Mouse (Mus musculus) lung, embryonic 15.5 days (tissue): ENCODE data around the gene Elp5. TPM values are rescaled to one million over a fixed set of nuclear protein-coding genes. Genes with fewer than 3 reads are reported as not detected.
"Not testable (repeated sequence)": the region's sequence is repeated elsewhere in the genome, so short reads cannot be mapped to it uniquely, and the experiment has no call there.

Source experiments
- ATAC-seq: fragments of 200-750 bp; cut with Nextera tagmentation; 2 replicates; pipeline ENCODE4 v1.8.0; 2017; ENCODE audit warnings: moderate number of reproducible peaks, borderline replicate concordance; ENCODE audit not compliant: low FRiP score, low TSS enrichment; ENCODE audit errors: extremely low read depth
- H3K27ac ChIP-seq: fragments of 300-500 bp; sonication (generic); 2 replicates; pipeline ENCODE4 v1.5.1; 2015; ENCODE audit warnings: moderate library complexity, mild to moderate bottlenecking, inconsistent platforms
- H3K27me3 ChIP-seq: fragments of 300-500 bp; sonication (generic); 2 replicates; pipeline ENCODE4 v1.6.1; 2015; ENCODE audit warnings: inconsistent platforms
- H3K36me3 ChIP-seq: fragments of 300-500 bp; sonication (generic); 2 replicates; pipeline ENCODE4 v1.6.1; 2015; ENCODE audit warnings: inconsistent platforms
- H3K4me1 ChIP-seq: fragments of 300-500 bp; sonication (generic); 2 replicates; pipeline ENCODE4 v1.6.1; 2015; ENCODE audit warnings: inconsistent platforms
- H3K4me2 ChIP-seq: fragments of 300-500 bp; sonication (generic); 2 replicates; pipeline ENCODE4 v1.6.1; 2015; ENCODE audit warnings: inconsistent platforms, mild to moderate bottlenecking, moderate library complexity
- H3K4me3 ChIP-seq: fragments of 300-500 bp; sonication (generic); 2 replicates; pipeline ENCODE4 v1.5.1; 2015; ENCODE audit warnings: mild to moderate bottlenecking, inconsistent platforms
- H3K9ac ChIP-seq: fragments of 300-500 bp; sonication (generic); 2 replicates; pipeline ENCODE4 v1.6.1; 2015; ENCODE audit warnings: inconsistent platforms
- H3K9me3 ChIP-seq: fragments of 300-500 bp; sonication (generic); 2 replicates; pipeline ENCODE4 v1.6.1; 2016; ENCODE audit warnings: inconsistent platforms
- WGBS: fragments of 180-500 bp; shearing (Covaris S2); methylation state at CpG from one replicate; pipeline ENCODE4 v1.1.7; 2015; 5-methylcytosine and 5-hydroxymethylcytosine counted together
- polyA plus RNA-seq: library from polyadenylated mRNA; unstranded; fragments of >200 nt; fragmentation: Nextera tagmentation; extraction: Ambion mirVana; gene quantifications from 2 replicates; pipeline ENCODE4 v1.2.1, GENCODE M21; 2015

Gene Elp5
- polyA plus RNA-seq, 1 experiment from 2014 or later, result 106 TPM

- no peaks in the 10 kb centered on the region for H3K36me3 ChIP-seq
- H3K4me3 ChIP-seq, result peak overlapping the region; percentile 60
- peak overlapping the region; percentile 76 for H3K4me2 ChIP-seq
- H3K9ac ChIP-seq, result 0 out of 2 replicates have a peak overlapping the region, but pooled peaks have one; percentile 28
- no peaks in the 10 kb centered on the region for H3K9me3 ChIP-seq
- H3K27me3 ChIP-seq, result 0 out of 2 replicates have a peak, but pooled peaks cover 6% of the 10 kb centered on the region
- ATAC-seq, result peak; percentile 78
- WGBS, result 2% methylated on average over 40 of the region's 40 CpGs
- H3K4me1 ChIP-seq, result peaks cover 74% of the 10 kb centered on the region
- peak overlapping the region; percentile 62 for H3K27ac ChIP-seq
Measured at GRCm38 (mm10) chr11:70021264-70022132, 39.2 kb upstream of the Elp5 start.

GRCm38 (mm10) chr11:70020731-70021263, 38.5 kb upstream of the Elp5 start:
- Histone ChIP-seq H3K27ac (peak overlapping the region; percentile 72), H3K4me1 (peaks cover 67% of the 10 kb centered on the region), H3K4me2 (peak overlapping the region; percentile 76), H3K9me3 (no peaks in the 10 kb centered on the region), H3K27me3 (0 out of 2 replicates have a peak, but pooled peaks cover 6% of the 10 kb centered on the region), H3K4me3 (peak overlapping the region; percentile 60), H3K9ac (0 out of 2 replicates have a peak overlapping the region, but pooled peaks have one; percentile 28), H3K36me3 (no peaks in the 10 kb centered on the region)
- ATAC-seq, result peak; percentile 84
- 2% methylated on average over 8 of the region's 8 CpGs for WGBS

GRCm38 (mm10) chr11:70020022-70020631, 37.8 kb upstream of the Elp5 start:
- Histone ChIP-seq H3K9me3 (no peaks in the 10 kb centered on the region), H3K36me3 (no peaks in the 10 kb centered on the region), H3K27me3 (0 out of 2 replicates have a peak, but pooled peaks cover 6% of the 10 kb centered on the region), H3K9ac (no peak overlapping the region), H3K27ac (peak overlapping the region; percentile 72), H3K4me2 (peak overlapping the region; percentile 76), H3K4me1 (peaks cover 69% of the 10 kb centered on the region), H3K4me3 (peak overlapping the region; percentile 60)
- 14% methylated on average over 8 of the region's 8 CpGs for WGBS
- no peak for ATAC-seq

GRCm38 (mm10) chr11:70019495-70020021, 37.2 kb upstream of the Elp5 start:
- peak overlapping the region; percentile 76 for H3K4me2 ChIP-seq
- peak overlapping the region; percentile 60 for H3K4me3 ChIP-seq
- WGBS, result 20% methylated on average over 2 of the region's 2 CpGs
- 0 out of 2 replicates have a peak overlapping the region, but pooled peaks have one; percentile 77 for H3K9ac ChIP-seq
- peak overlapping the region; percentile 72; the same call in 1 of the 2 replicates for H3K27ac ChIP-seq
- peaks cover 69% of the 10 kb centered on the region for H3K4me1 ChIP-seq
- ATAC-seq, result no peak
- 0 out of 2 replicates have a peak, but pooled peaks cover 6% of the 10 kb centered on the region for H3K27me3 ChIP-seq
- no peaks in the 10 kb centered on the region for H3K9me3 ChIP-seq
- H3K36me3 ChIP-seq, result no peaks in the 10 kb centered on the region

GRCm38 (mm10) chr11:70018131-70018990, 36.0 kb upstream of the Elp5 start:
- Histone ChIP-seq H3K36me3 (no peaks in the 10 kb centered on the region), H3K4me1 (peaks cover 67% of the 10 kb centered on the region), H3K4me3 (peak overlapping the region; percentile 60), H3K27me3 (0 out of 2 replicates have a peak, but pooled peaks cover 2% of the 10 kb centered on the region), H3K9me3 (no peaks in the 10 kb centered on the region), H3K9ac (peak overlapping the region; percentile 77), H3K27ac (peak overlapping the region; percentile 85), H3K4me2 (peak overlapping the region; percentile 76)
- WGBS, result 1% methylated on average over 22 of the region's 25 CpGs
- ATAC-seq, result no peak

- no peak for ATAC-seq
- peak overlapping the region; percentile 77; the same call in 1 of the 2 replicates for H3K9ac ChIP-seq
- 46% methylated on average over 7 of the region's 7 CpGs for WGBS
- peak overlapping the region; percentile 76 for H3K4me2 ChIP-seq
- H3K27ac ChIP-seq, result peak overlapping the region; percentile 21; the same call in 1 of the 2 replicates
- H3K36me3 ChIP-seq, result peaks cover 8% of the 10 kb centered on the region
- 0 out of 2 replicates have a peak overlapping the region, but pooled peaks have one; percentile 60 for H3K4me3 ChIP-seq
- peaks cover 60% of the 10 kb centered on the region for H3K4me1 ChIP-seq
- H3K27me3 ChIP-seq, result no peaks in the 10 kb centered on the region
- H3K9me3 ChIP-seq, result no peaks in the 10 kb centered on the region
Measured at GRCm38 (mm10) chr11:70017199-70017767, 35.0 kb upstream of the Elp5 start.

GRCm38 (mm10) chr11:70016669-70017068, 34.4 kb upstream of the Elp5 start, which contains the start of gene Dlg4:
Gene Dlg4 (plus strand): TSS chr11:70016942.
- Histone ChIP-seq H3K4me1 (peaks cover 57% of the 10 kb centered on the region), H3K4me2 (peak within 1 kb of the TSS; percentile 76), H3K9ac (peak within 1 kb of the TSS; percentile 77; the same call in 1 of the 2 replicates), H3K27me3 (no peaks in the 10 kb centered on the region), H3K27ac (peak within 1 kb of the TSS; percentile 21; the same call in 1 of the 2 replicates), H3K36me3 (peaks cover 14% of the 10 kb centered on the region), H3K9me3 (no peaks in the 10 kb centered on the region), H3K4me3 (peak within 1 kb of the TSS; percentile 60; the same call in 1 of the 2 replicates)
- no peak for ATAC-seq
- 63% methylated on average over 3 of the region's 3 CpGs for WGBS

GRCm38 (mm10) chr11:70016177-70016576, 33.9 kb upstream of the Elp5 start:
- H3K4me2 ChIP-seq, H3K27me3 ChIP-seq, ATAC-seq, H3K9me3 ChIP-seq, H3K4me3 ChIP-seq, H3K9ac ChIP-seq, H3K27ac ChIP-seq: not testable (repeated sequence)
- WGBS, result 85% methylated on average over 2 of the region's 2 CpGs
- Histone ChIP-seq H3K36me3 (peaks cover 19% of the 10 kb centered on the region), H3K4me1 (peaks cover 57% of the 10 kb centered on the region)

- peak overlapping the region; percentile 61; the same call in 1 of the 2 replicates for H3K4me3 ChIP-seq
- peak overlapping the region; percentile 93 for H3K4me2 ChIP-seq
- H3K27me3 ChIP-seq, result no peaks in the 10 kb centered on the region
- H3K9me3 ChIP-seq, result no peaks in the 10 kb centered on the region
- 61% methylated on average over 6 of the region's 6 CpGs for WGBS
- no peak for ATAC-seq
- H3K36me3 ChIP-seq, result peaks cover 24% of the 10 kb centered on the region
- H3K4me1 ChIP-seq, result peaks cover 53% of the 10 kb centered on the region
- no peak overlapping the region for H3K9ac ChIP-seq
- no peak overlapping the region for H3K27ac ChIP-seq
Measured at GRCm38 (mm10) chr11:70015677-70016076, 33.4 kb upstream of the Elp5 start.

- peak within 1 kb of the TSS; percentile 61 for H3K4me3 ChIP-seq
- peak within 1 kb of the TSS; percentile 75 for H3K27ac ChIP-seq
- no peaks in the 10 kb centered on the region for H3K9me3 ChIP-seq
- peak within 1 kb of the TSS; percentile 93 for H3K4me2 ChIP-seq
- peak within 1 kb of the TSS; percentile 75 for H3K9ac ChIP-seq
- peak; percentile 73 for ATAC-seq
- no peaks in the 10 kb centered on the region for H3K27me3 ChIP-seq
- under 1% methylated on average over 35 of the region's 35 CpGs for WGBS
- H3K36me3 ChIP-seq, result peaks cover 31% of the 10 kb centered on the region
- H3K4me1 ChIP-seq, result peaks cover 47% of the 10 kb centered on the region
Measured at GRCm38 (mm10) chr11:70014880-70015558, 32.7 kb upstream of the Elp5 start, which contains the start of gene Acadvl. Gene Acadvl (minus strand): TSS chr11:70015411.
